In genomic region chr2:75607958-75608357, GRCm38 (mm10) we compare ENCODE assay signal across 17 mouse cellular contexts. TPM values are rescaled to one million over a fixed set of nuclear protein-coding genes. Genes with fewer than 3 reads are reported as not detected.
DNase-seq lines count a peak whose midpoint lies in the region; ATAC-seq and TF ChIP-seq lines count a peak whose summit lies in the region.
"Had no signal": no experiment of that assay in that cellular context is flagged by ENCODE, and none has a peak within 500 bp of the region (broad histone marks: within the 10 kb centered on the region; RNA-seq: fewer than 3 reads in every experiment).

No protein-coding gene starts in this region.

- no peak overlapping the region for H3K4me3 ChIP-seq in liver, postnatal 0 days (ENCODE audit: low read depth, low read length)
- no peak overlapping the region for H3K4me3 ChIP-seq in myocyte
- no peak overlapping the region for H3K4me3 ChIP-seq in forebrain, embryonic 16.5 days (replicated peaks; ENCODE audit: low read length)
- H3K4me3 ChIP-seq: embryonic facial prominence, embryonic 13.5 days; heart, embryonic 15.5 days; lung, embryonic 15.5 days; neural tube, embryonic 15.5 days had no signal

- H3K4me1 ChIP-seq in liver, postnatal 0 days (ENCODE audit: insufficient read depth) = peaks cover 14% of the 10 kb centered on the region
- peaks cover 17% of the 10 kb centered on the region for H3K4me1 ChIP-seq in forebrain, embryonic 16.5 days (replicated peaks; ENCODE audit: control insufficient read depth, insufficient read depth, low read length)

- H3K9ac ChIP-seq in liver, postnatal 0 days (replicated peaks) = no peak overlapping the region
- H3K9ac ChIP-seq in forebrain, embryonic 16.5 days (replicated peaks; ENCODE audit: low read depth, low read length) = no peak overlapping the region
- H3K9ac ChIP-seq: embryonic facial prominence, embryonic 13.5 days; heart, embryonic 15.5 days; lung, embryonic 15.5 days; neural tube, embryonic 15.5 days had no signal

- H3K27ac ChIP-seq in liver, postnatal 0 days (ENCODE audit: low read depth) = peak overlapping the region; percentile 29; the same call in 1 of the 2 replicates
- H3K27ac ChIP-seq in forebrain, embryonic 16.5 days (ENCODE audit: low read length) = no peak overlapping the region
- H3K27ac ChIP-seq: embryonic facial prominence, embryonic 13.5 days; heart, embryonic 15.5 days; lung, embryonic 15.5 days; neural tube, embryonic 15.5 days had no signal

- no peak for ATAC-seq in liver, postnatal 0 days
- ATAC-seq in forebrain, embryonic 16.5 days = no peak
- ATAC-seq: activated CD4-positive, CD25-positive, alpha-beta regulatory T cell, adult 4 months had no signal

- no peaks in the 10 kb centered on the region for H3K9me3 ChIP-seq in liver, postnatal 0 days (ENCODE audit: low read length)
- H3K9me3 ChIP-seq in forebrain, embryonic 16.5 days (ENCODE audit: control insufficient read depth, low read length) = no peaks in the 10 kb centered on the region
- H3K9me3 ChIP-seq: embryonic facial prominence, embryonic 13.5 days; forebrain, embryonic 10.5 days; heart, embryonic 15.5 days; lung, embryonic 15.5 days; neural tube, embryonic 15.5 days had no signal

- 41% methylated on average over 10 of the region's 10 CpGs for WGBS in liver, postnatal 0 days (ENCODE audit: insufficient replicate concordance)
- 71% methylated on average over 10 of the region's 10 CpGs for WGBS in forebrain, embryonic 16.5 days

- peaks cover 16% of the 10 kb centered on the region; the same call in 1 of the 2 replicates for H3K27me3 ChIP-seq in liver, postnatal 0 days (ENCODE audit: insufficient read depth, low read length)
- no peaks in the 10 kb centered on the region for H3K27me3 ChIP-seq in myocyte (ENCODE audit: control insufficient read depth, insufficient read depth, insufficient read length)
- 0 out of 2 replicates have a peak, but pooled peaks cover 3% of the 10 kb centered on the region for H3K27me3 ChIP-seq in forebrain, embryonic 16.5 days (replicated peaks; ENCODE audit: control insufficient read depth, insufficient read depth, low read length)
- H3K27me3 ChIP-seq: lung, embryonic 15.5 days had no signal

- H3K79me2 ChIP-seq in myocyte (ENCODE audit: control insufficient read depth, insufficient read depth) = no peaks in the 10 kb centered on the region

- no peak for TF ChIP-seq POLR2A in myocyte (IDR thresholded peaks at IDR 0.05; ENCODE audit: insufficient read length, low read depth)

- H3ac ChIP-seq in myocyte (ENCODE audit: control insufficient read depth, insufficient read length) = no peak overlapping the region

- TF ChIP-seq CTCF in liver, postnatal 0 days (IDR thresholded peaks at IDR 0.05; ENCODE audit: low read depth) = no peak

- TF ChIP-seq EP300 in liver, postnatal 0 days (IDR thresholded peaks at IDR 0.05; ENCODE audit: low read depth) = no peak

- H3K36me3 ChIP-seq in liver, postnatal 0 days (replicated peaks; ENCODE audit: insufficient read depth, low read length) = no peaks in the 10 kb centered on the region
- H3K36me3 ChIP-seq in myocyte (ENCODE audit: control insufficient read depth, insufficient read depth) = no peaks in the 10 kb centered on the region
- H3K36me3 ChIP-seq in forebrain, embryonic 16.5 days (ENCODE audit: control insufficient read depth, insufficient read depth) = no peaks in the 10 kb centered on the region
- H3K36me3 ChIP-seq: embryonic facial prominence, embryonic 13.5 days; forebrain, embryonic 10.5 days; heart, embryonic 15.5 days; lung, embryonic 15.5 days; neural tube, embryonic 15.5 days had no signal

- DNase-seq in adrenal gland, adult (ENCODE audit: inconsistent age in 2 of 2, low spot score in 1 of 2) = peak; percentile 39 to 71
- DNase-seq in adrenal gland, adult 8-10 months = no peak
- no peak for DNase-seq in liver, postnatal 0 days
- no peak for DNase-seq in liver
- peak; percentile 40 to 59 for DNase-seq in kidney, postnatal 25 days
- no peak for DNase-seq in ovary, adult 18-20 months (ENCODE audit: low spot score)
- DNase-seq: cerebellum, adult 18-20 months; gastrocnemius, postnatal 36 days; retina, postnatal 1 day had no signal

- peak overlapping the region; percentile 4; the same call in 1 of the 2 replicates for H3K4me2 ChIP-seq in liver, postnatal 0 days (ENCODE audit: low read depth, low read length)
- H3K4me2 ChIP-seq in myocyte (ENCODE audit: low read depth) = peak overlapping the region; percentile 82
- H3K4me2 ChIP-seq in forebrain, embryonic 16.5 days (ENCODE audit: low read length) = no peak overlapping the region

TF ChIP-seq in myocyte, 11 proteins besides CTCF, POLR2A, EP300 and RAD21:
- TF ChIP-seq POLR2AphosphoS2 (IDR thresholded peaks at IDR 0.05; ENCODE audit: insufficient read length, low read depth) (no peak), TCF3 (IDR thresholded peaks at IDR 0.05; ENCODE audit: insufficient read length, low read depth) (no peak), SRF (IDR thresholded peaks at IDR 0.05; ENCODE audit: control insufficient read depth, insufficient read length, low read depth) (no peak), TCF12 (IDR thresholded peaks at IDR 0.05; ENCODE audit: insufficient read depth, poor library complexity, severe bottlenecking) (no peak), MAX (IDR thresholded peaks at IDR 0.05; ENCODE audit: low read depth) (no peak), MYOG (IDR thresholded peaks at IDR 0.05; ENCODE audit: control insufficient read depth in 1 of 3, insufficient read depth in 1 of 3, insufficient read length in 2 of 3, low read depth in 2 of 3) (no peak)
TF ChIP-seq in myocyte: peak in this region for 0.

RNA-seq across cellular contexts. Expression of gene Hnrnpa3, which starts 51.1 kb away (rescaled TPM):
- 100 to 1,000 TPM; 269 to 378 (median 343) TPM for total RNA-seq in adrenal gland, adult 8-10 months (2022)
- 86.9 and 90.7 TPM in 2 replicates for polyA plus RNA-seq in liver, postnatal 0 days (2015; fragmentation: Nextera tagmentation; extraction: Ambion mirVana)
- 193 TPM for polyA plus RNA-seq in myocyte (2012; fragmentation: generic; extraction: Trizol)
- polyA plus RNA-seq in forebrain, embryonic 16.5 days (2015; fragmentation: Nextera tagmentation; extraction: Ambion mirVana) = 266 TPM in 2 replicates

Comparison
In these comparisons a context has a peak if more than half of its experiments do, and no peak if none do; other contexts are left out.
1. DNase-seq: peak in adrenal gland, adult (2 of 2) and kidney, postnatal 25 days (2 of 2); none in adrenal gland, adult 8-10 months (single experiment), liver, postnatal 0 days (single experiment), liver (single experiment) and ovary, adult 18-20 months (single experiment).